Mouse (Mus musculus): ENCODE results near the gene Lztr1. TPM values are rescaled to one million over a fixed set of nuclear protein-coding genes. Genes with fewer than 3 reads are reported as not detected.

Lztr1 gene
- total and polyA plus RNA-seq, 2 experiments from 2014 or later: 27.2 to 122 TPM

DNA sequence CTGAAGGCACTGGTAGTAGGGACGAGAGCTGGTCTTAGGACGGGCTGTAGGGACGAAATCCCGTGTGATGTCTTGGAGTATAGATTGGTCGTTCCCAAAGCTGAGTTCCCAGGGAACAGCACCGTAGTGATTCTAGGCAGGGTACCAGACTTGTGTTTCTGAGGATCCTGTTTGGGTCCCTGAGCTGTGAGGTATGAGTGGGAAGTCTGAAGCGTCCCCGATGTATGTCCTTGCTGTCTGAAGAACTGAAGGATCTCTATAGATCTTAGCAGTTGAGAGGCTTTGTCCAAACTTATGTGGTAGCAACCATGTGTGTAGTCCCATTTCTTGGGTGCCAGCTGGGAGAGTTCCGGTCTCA is 731 bp downstream of the Lztr1 start:
- H3K27ac ChIP-seq (ENCODE audit: low read depth): peak overlapping the region; percentile 96
- TF ChIP-seq CTCF (IDR thresholded peaks at IDR 0.05; ENCODE audit: low read depth) (no peak), EP300 (IDR thresholded peaks at IDR 0.05; ENCODE audit: low read depth) (no peak)
- ATAC-seq (ENCODE audit: insufficient read depth, low read depth) (no peak), DNase-seq (ENCODE audit: low spot score) (no peak)
- no peaks in the 10 kb centered on the region for H3K9me3 ChIP-seq (replicated peaks; ENCODE audit: control insufficient read depth, low read length)
- H3K36me3 ChIP-seq (replicated peaks; ENCODE audit: control insufficient read depth, insufficient read depth, low read length): peaks cover 22% of the 10 kb centered on the region
- 7% methylated on average over 9 of the region's 9 CpGs for WGBS
- H3K4me2 ChIP-seq (ENCODE audit: low read depth, low read length): peak overlapping the region; percentile 72
- H3K4me1 ChIP-seq (ENCODE audit: control insufficient read depth, insufficient read depth): peaks cover 10% of the 10 kb centered on the region
- peak overlapping the region; percentile 80 for H3K4me3 ChIP-seq (ENCODE audit: low read depth, low read length)
- H3K27me3 ChIP-seq (ENCODE audit: control insufficient read depth, insufficient read depth, low read length): no peaks in the 10 kb centered on the region
- peak overlapping the region; percentile 80 for H3K9ac ChIP-seq (replicated peaks; ENCODE audit: low read depth, low read length)

GRCm38 (mm10) chr16:17510143-17510542 is 1.7 kb downstream of the Lztr1 start:
- 95% methylated on average over 2 of the region's 2 CpGs for WGBS
- no peak overlapping the region for H3K9ac ChIP-seq (replicated peaks; ENCODE audit: low read depth, low read length)
- no peak for DNase-seq (ENCODE audit: low spot score)
- TF ChIP-seq CTCF (IDR thresholded peaks at IDR 0.05; ENCODE audit: low read depth): no peak
- no peak for TF ChIP-seq EP300 (IDR thresholded peaks at IDR 0.05; ENCODE audit: low read depth)
- no peak overlapping the region for H3K27ac ChIP-seq (ENCODE audit: low read depth)
- H3K4me1 ChIP-seq (ENCODE audit: control insufficient read depth, insufficient read depth): peaks cover 10% of the 10 kb centered on the region
- H3K36me3 ChIP-seq (replicated peaks; ENCODE audit: control insufficient read depth, insufficient read depth, low read length): peaks cover 28% of the 10 kb centered on the region
- no peak overlapping the region for H3K4me2 ChIP-seq (ENCODE audit: low read depth, low read length)
- H3K27me3 ChIP-seq (ENCODE audit: control insufficient read depth, insufficient read depth, low read length): no peaks in the 10 kb centered on the region
- H3K4me3 ChIP-seq (ENCODE audit: low read depth, low read length): no peak overlapping the region
- H3K9me3 ChIP-seq (replicated peaks; ENCODE audit: control insufficient read depth, low read length): no peaks in the 10 kb centered on the region
- no peak for ATAC-seq (ENCODE audit: insufficient read depth, low read depth)

GRCm38 (mm10) chr16:17510686-17511085 is 2.2 kb downstream of the Lztr1 start:
- no peak overlapping the region for H3K27ac ChIP-seq (ENCODE audit: low read depth)
- 61% methylated on average over 2 of the region's 2 CpGs for WGBS
- no peak overlapping the region for H3K9ac ChIP-seq (replicated peaks; ENCODE audit: low read depth, low read length)
- DNase-seq (ENCODE audit: low spot score) (no peak), ATAC-seq (ENCODE audit: insufficient read depth, low read depth) (no peak)
- no peaks in the 10 kb centered on the region for H3K27me3 ChIP-seq (ENCODE audit: control insufficient read depth, insufficient read depth, low read length)
- no peak overlapping the region for H3K4me2 ChIP-seq (ENCODE audit: low read depth, low read length)
- H3K36me3 ChIP-seq (replicated peaks; ENCODE audit: control insufficient read depth, insufficient read depth, low read length): peaks cover 33% of the 10 kb centered on the region
- no peak overlapping the region for H3K4me3 ChIP-seq (ENCODE audit: low read depth, low read length)
- TF ChIP-seq CTCF (IDR thresholded peaks at IDR 0.05; ENCODE audit: low read depth): no peak
- no peak for TF ChIP-seq EP300 (IDR thresholded peaks at IDR 0.05; ENCODE audit: low read depth)
- no peaks in the 10 kb centered on the region for H3K9me3 ChIP-seq (replicated peaks; ENCODE audit: control insufficient read depth, low read length)
- H3K4me1 ChIP-seq (ENCODE audit: control insufficient read depth, insufficient read depth): peaks cover 10% of the 10 kb centered on the region

GRCm38 (mm10) chr16:17511431-17511830 is 2.9 kb downstream of the Lztr1 start:
- Histone ChIP-seq H3K9ac (replicated peaks; ENCODE audit: low read depth, low read length) (no peak overlapping the region), H3K4me2 (ENCODE audit: low read depth, low read length) (no peak overlapping the region), H3K27me3 (ENCODE audit: control insufficient read depth, insufficient read depth, low read length) (no peaks in the 10 kb centered on the region), H3K4me1 (ENCODE audit: control insufficient read depth, insufficient read depth) (peaks cover 10% of the 10 kb centered on the region), H3K4me3 (ENCODE audit: low read depth, low read length) (no peak overlapping the region), H3K36me3 (replicated peaks; ENCODE audit: control insufficient read depth, insufficient read depth, low read length) (peaks cover 40% of the 10 kb centered on the region), H3K27ac (ENCODE audit: low read depth) (no peak overlapping the region), H3K9me3 (replicated peaks; ENCODE audit: control insufficient read depth, low read length) (no peaks in the 10 kb centered on the region)
- no peak for TF ChIP-seq CTCF (IDR thresholded peaks at IDR 0.05; ENCODE audit: low read depth)
- no peak for TF ChIP-seq EP300 (IDR thresholded peaks at IDR 0.05; ENCODE audit: low read depth)
- 87% methylated on average over 4 of the region's 4 CpGs for WGBS
- ATAC-seq (ENCODE audit: insufficient read depth, low read depth) (no peak), DNase-seq (ENCODE audit: low spot score) (no peak)

- Histone ChIP-seq H3K36me3 (replicated peaks; ENCODE audit: control insufficient read depth, insufficient read depth, low read length) (peaks cover 88% of the 10 kb centered on the region), H3K27ac (ENCODE audit: low read depth) (no peak overlapping the region), H3K27me3 (ENCODE audit: control insufficient read depth, insufficient read depth, low read length) (no peaks in the 10 kb centered on the region), H3K4me3 (ENCODE audit: low read depth, low read length) (no peak overlapping the region), H3K4me2 (ENCODE audit: low read depth, low read length) (no peak overlapping the region), H3K9ac (replicated peaks; ENCODE audit: low read depth, low read length) (no peak overlapping the region), H3K9me3 (replicated peaks; ENCODE audit: control insufficient read depth, low read length) (no peaks in the 10 kb centered on the region), H3K4me1 (ENCODE audit: control insufficient read depth, insufficient read depth) (no peaks in the 10 kb centered on the region)
- WGBS: 78% methylated on average over 2 of the region's 2 CpGs
- ATAC-seq (ENCODE audit: insufficient read depth, low read depth) (no peak), DNase-seq (ENCODE audit: low spot score) (no peak)
- no peak for TF ChIP-seq CTCF (IDR thresholded peaks at IDR 0.05; ENCODE audit: low read depth)
- TF ChIP-seq EP300 (IDR thresholded peaks at IDR 0.05; ENCODE audit: low read depth): no peak
Measured at GRCm38 (mm10) chr16:17518910-17519309, 10.4 kb downstream of the Lztr1 start.

- TF ChIP-seq EP300 (IDR thresholded peaks at IDR 0.05; ENCODE audit: low read depth) (no peak), CTCF (IDR thresholded peaks at IDR 0.05; ENCODE audit: low read depth) (no peak)
- Histone ChIP-seq H3K4me1 (ENCODE audit: control insufficient read depth, insufficient read depth) (no peaks in the 10 kb centered on the region), H3K27ac (ENCODE audit: low read depth) (no peak overlapping the region)
Measured at GRCm38 (mm10) chr16:17524156-17524555, 15.7 kb downstream of the Lztr1 start.

More at GRCm38 (mm10) chr16:17524156-17524555, 15.7 kb downstream of the Lztr1 start:
- no peaks in the 10 kb centered on the region for H3K27me3 ChIP-seq (ENCODE audit: control insufficient read depth, insufficient read depth, low read length)
- no peak overlapping the region for H3K9ac ChIP-seq (replicated peaks; ENCODE audit: low read depth, low read length)
- ATAC-seq (ENCODE audit: insufficient read depth, low read depth): no peak
- WGBS: 91% methylated on average over 11 of the region's 11 CpGs
- H3K4me2 ChIP-seq (ENCODE audit: low read depth, low read length): no peak overlapping the region
- DNase-seq (ENCODE audit: low spot score): no peak
- no peaks in the 10 kb centered on the region for H3K9me3 ChIP-seq (replicated peaks; ENCODE audit: control insufficient read depth, low read length)
- no peak overlapping the region for H3K4me3 ChIP-seq (ENCODE audit: low read depth, low read length)
- H3K36me3 ChIP-seq (replicated peaks; ENCODE audit: control insufficient read depth, insufficient read depth, low read length): peaks cover 87% of the 10 kb centered on the region
